Mouse (Mus musculus): Measurements from ENCODE around the gene Zfp874a. TPM values are rescaled to one million over a fixed set of nuclear protein-coding genes. Genes with fewer than 3 reads are reported as not detected.
A peak's percentile ranks its signal among the peaks of the same experiment; 100 is the strongest.
"Not testable (repeated sequence)": the region's sequence is repeated elsewhere in the genome, so short reads cannot be mapped to it uniquely, and the experiment has no call there.

Gene Zfp874a
- polyA plus RNA-seq (2016; fragmentation: Nextera tagmentation; extraction: Ambion mirVana): 6.0 and 6.6 TPM in 2 replicates

GRCm38 (mm10) chr13:67451172-67452020, at the start of gene Zfp874a:
Zfp874a (minus strand) TSS chr13:67451624.
- DNase-seq (ENCODE audit: low spot score): peak; percentile 76
- peaks cover 12% of the 10 kb centered on the region for H3K4me1 ChIP-seq
- H3K27ac ChIP-seq (replicated peaks): peak within 1 kb of the TSS; percentile 77
- H3K36me3 ChIP-seq: peaks cover 10% of the 10 kb centered on the region
- 2% methylated on average over 20 of the region's 20 CpGs for WGBS
- H3K27me3 ChIP-seq (ENCODE audit: low read depth, poor library complexity, severe bottlenecking): no peaks in the 10 kb centered on the region
- peak within 1 kb of the TSS; percentile 66 for H3K4me3 ChIP-seq
- peaks cover 3% of the 10 kb centered on the region; the same call in 1 of the 2 replicates for H3K9me3 ChIP-seq (replicated peaks)

GRCm38 (mm10) chr13:67500908-67501307, 49.5 kb upstream of the Zfp874a start:
- 85% methylated on average over 1 of the region's 1 CpGs for WGBS
- H3K27ac ChIP-seq (replicated peaks): no peak overlapping the region
- H3K9me3 ChIP-seq (replicated peaks): no peaks in the 10 kb centered on the region
- peaks cover 8% of the 10 kb centered on the region for H3K4me1 ChIP-seq
- H3K36me3 ChIP-seq: peaks cover 3% of the 10 kb centered on the region; the same call in 1 of the 2 replicates
- DNase-seq (ENCODE audit: low spot score): no peak
- H3K27me3 ChIP-seq (ENCODE audit: low read depth, poor library complexity, severe bottlenecking): no peaks in the 10 kb centered on the region
- H3K4me3 ChIP-seq: no peak overlapping the region

GRCm38 (mm10) chr13:67500084-67500719, 48.8 kb upstream of the Zfp874a start, which contains the start of gene Zfp58:
Zfp58 (minus strand) TSS chr13:67500555.
- peak within 1 kb of the TSS; percentile 85 for H3K27ac ChIP-seq (replicated peaks)
- peaks cover 8% of the 10 kb centered on the region for H3K4me1 ChIP-seq
- no peaks in the 10 kb centered on the region for H3K9me3 ChIP-seq (replicated peaks)
- under 1% methylated on average over 22 of the region's 22 CpGs for WGBS
- H3K36me3 ChIP-seq: peaks cover 8% of the 10 kb centered on the region
- peak; percentile 78 for DNase-seq (ENCODE audit: low spot score)
- H3K4me3 ChIP-seq: peak within 1 kb of the TSS; percentile 79
- no peaks in the 10 kb centered on the region for H3K27me3 ChIP-seq (ENCODE audit: low read depth, poor library complexity, severe bottlenecking)

GRCm38 (mm10) chr13:67495631-67496030, 44.2 kb upstream of the Zfp874a start:
- WGBS: 93% methylated on average over 1 of the region's 1 CpGs
- no peak overlapping the region for H3K27ac ChIP-seq (replicated peaks)
- no peak for DNase-seq (ENCODE audit: low spot score)
- peaks cover 8% of the 10 kb centered on the region for H3K4me1 ChIP-seq
- no peak overlapping the region for H3K4me3 ChIP-seq
- H3K27me3 ChIP-seq (ENCODE audit: low read depth, poor library complexity, severe bottlenecking): no peaks in the 10 kb centered on the region
- peaks cover 54% of the 10 kb centered on the region for H3K36me3 ChIP-seq
- H3K9me3 ChIP-seq (replicated peaks): peaks cover 27% of the 10 kb centered on the region

- H3K4me1 ChIP-seq: peaks cover 10% of the 10 kb centered on the region
- DNase-seq (ENCODE audit: low spot score): no peak
- peak overlapping the region; percentile 78 for H3K27ac ChIP-seq (replicated peaks)
- peak overlapping the region; percentile 65 for H3K4me3 ChIP-seq
- H3K27me3 ChIP-seq (ENCODE audit: low read depth, poor library complexity, severe bottlenecking): no peaks in the 10 kb centered on the region
- 49% methylated on average over 8 of the region's 8 CpGs for WGBS
- H3K9me3 ChIP-seq (replicated peaks): no peaks in the 10 kb centered on the region
- peaks cover 18% of the 10 kb centered on the region for H3K36me3 ChIP-seq
Measured at GRCm38 (mm10) chr13:67484424-67484811, 33.0 kb upstream of the Zfp874a start.

GRCm38 (mm10) chr13:67483625-67484423, 32.4 kb upstream of the Zfp874a start, which contains the start of gene Zfp874b:
Zfp874b (minus strand) TSS chr13:67484258.
- peak within 1 kb of the TSS; percentile 65 for H3K4me3 ChIP-seq
- H3K9me3 ChIP-seq (replicated peaks): no peaks in the 10 kb centered on the region
- peaks cover 12% of the 10 kb centered on the region for H3K36me3 ChIP-seq
- H3K27me3 ChIP-seq (ENCODE audit: low read depth, poor library complexity, severe bottlenecking): no peaks in the 10 kb centered on the region
- DNase-seq (ENCODE audit: low spot score): peak; percentile 76
- 6% methylated on average over 20 of the region's 20 CpGs for WGBS
- H3K4me1 ChIP-seq: peaks cover 10% of the 10 kb centered on the region
- H3K27ac ChIP-seq (replicated peaks): peak within 1 kb of the TSS; percentile 78

GRCm38 (mm10) chr13:67481528-67481927, 30.1 kb upstream of the Zfp874a start:
- WGBS: 69% methylated on average over 4 of the region's 4 CpGs
- Histone ChIP-seq H3K4me1 (peaks cover 10% of the 10 kb centered on the region), H3K27ac (replicated peaks) (no peak overlapping the region), H3K9me3 (replicated peaks) (no peaks in the 10 kb centered on the region), H3K27me3 (ENCODE audit: low read depth, poor library complexity, severe bottlenecking) (no peaks in the 10 kb centered on the region), H3K36me3 (no peaks in the 10 kb centered on the region), H3K4me3 (no peak overlapping the region)
- DNase-seq (ENCODE audit: low spot score): no peak

GRCm38 (mm10) chr13:67469274-67469673, 17.9 kb upstream of the Zfp874a start:
- 86% methylated on average over 3 of the region's 3 CpGs for WGBS

GRCm38 (mm10) chr13:67463506-67464185, 12.2 kb upstream of the Zfp874a start:
- not testable (repeated sequence) for H3K9me3 ChIP-seq (replicated peaks); H3K27me3 ChIP-seq (ENCODE audit: low read depth, poor library complexity, severe bottlenecking); H3K4me1 ChIP-seq; H3K4me3 ChIP-seq; H3K27ac ChIP-seq (replicated peaks); DNase-seq (ENCODE audit: low spot score); H3K36me3 ChIP-seq
- 88% methylated on average over 3 of the region's 5 CpGs for WGBS

More at GRCm38 (mm10) chr13:67469274-67469673, 17.9 kb upstream of the Zfp874a start:
- Histone ChIP-seq H3K27ac (replicated peaks) (no peak overlapping the region), H3K4me3 (no peak overlapping the region), H3K27me3 (ENCODE audit: low read depth, poor library complexity, severe bottlenecking) (no peaks in the 10 kb centered on the region), H3K36me3 (peaks cover 16% of the 10 kb centered on the region), H3K4me1 (no peaks in the 10 kb centered on the region), H3K9me3 (replicated peaks) (0 out of 2 replicates have a peak, but pooled peaks cover 5% of the 10 kb centered on the region)
- DNase-seq (ENCODE audit: low spot score): no peak

GRCm38 (mm10) chr13:67452021-67452309, 541 bp upstream of the Zfp874a start:
- Histone ChIP-seq H3K4me1 (peaks cover 12% of the 10 kb centered on the region), H3K4me3 (peak overlapping the region; percentile 66), H3K36me3 (peaks cover 4% of the 10 kb centered on the region; the same call in 1 of the 2 replicates), H3K27ac (replicated peaks) (peak overlapping the region; percentile 71), H3K9me3 (replicated peaks) (no peaks in the 10 kb centered on the region; the same call in 1 of the 2 replicates), H3K27me3 (ENCODE audit: low read depth, poor library complexity, severe bottlenecking) (no peaks in the 10 kb centered on the region)
- 2% methylated on average over 3 of the region's 3 CpGs for WGBS
- peak; percentile 12 for DNase-seq (ENCODE audit: low spot score)

- not testable (repeated sequence) for H3K4me1 ChIP-seq; H3K9me3 ChIP-seq (replicated peaks); H3K27ac ChIP-seq (replicated peaks); DNase-seq (ENCODE audit: low spot score); H3K4me3 ChIP-seq; H3K27me3 ChIP-seq (ENCODE audit: low read depth, poor library complexity, severe bottlenecking); H3K36me3 ChIP-seq
- 89% methylated on average over 1 of the region's 3 CpGs for WGBS
Measured at GRCm38 (mm10) chr13:67437095-67437494, 14.3 kb downstream of the Zfp874a start.

- no peak for DNase-seq (ENCODE audit: low spot score)
- Histone ChIP-seq H3K27me3 (ENCODE audit: low read depth, poor library complexity, severe bottlenecking) (no peaks in the 10 kb centered on the region), H3K27ac (replicated peaks) (no peak overlapping the region), H3K36me3 (no peaks in the 10 kb centered on the region), H3K4me3 (no peak overlapping the region), H3K9me3 (replicated peaks) (no peaks in the 10 kb centered on the region), H3K4me1 (no peaks in the 10 kb centered on the region)
- 87% methylated on average over 3 of the region's 3 CpGs for WGBS
Measured at GRCm38 (mm10) chr13:67428116-67428515, 23.3 kb downstream of the Zfp874a start.

Measured in midbrain, embryonic 10.5 days (tissue).